Mouse (Mus musculus): ENCODE data around the gene Drc3. TPM values are rescaled to one million over a fixed set of nuclear protein-coding genes. Genes with fewer than 3 reads are reported as not detected.
"Not testable (repeated sequence)": the region's sequence is repeated elsewhere in the genome, so short reads cannot be mapped to it uniquely, and the experiment has no call there.

Drc3 gene
- polyA plus RNA-seq, 1 experiment from 2014 or later = 0.69 TPM

GRCm38 (mm10) chr11:60439621-60440020 is 86.5 kb downstream of the Drc3 start:
- H3K4me2 ChIP-seq (ENCODE audit: low read depth); H3K4me3 ChIP-seq (ENCODE audit: low read depth, low read length); H3K36me3 ChIP-seq (ENCODE audit: control insufficient read depth, insufficient read depth, low read length); DNase-seq (ENCODE audit: low spot score); H3K9me3 ChIP-seq (ENCODE audit: control insufficient read depth, low read length); H3K27me3 ChIP-seq (ENCODE audit: control insufficient read depth, insufficient read depth, low read length); H3K27ac ChIP-seq (ENCODE audit: low read depth, low read length); H3K9ac ChIP-seq (ENCODE audit: low read length); H3K4me1 ChIP-seq (ENCODE audit: control insufficient read depth, insufficient read depth, low read length); ATAC-seq (ENCODE audit: insufficient read depth, low FRiP score, low TSS enrichment): not testable (repeated sequence)
- WGBS = 33% methylated on average over 1 of the region's 1 CpGs

DNA sequence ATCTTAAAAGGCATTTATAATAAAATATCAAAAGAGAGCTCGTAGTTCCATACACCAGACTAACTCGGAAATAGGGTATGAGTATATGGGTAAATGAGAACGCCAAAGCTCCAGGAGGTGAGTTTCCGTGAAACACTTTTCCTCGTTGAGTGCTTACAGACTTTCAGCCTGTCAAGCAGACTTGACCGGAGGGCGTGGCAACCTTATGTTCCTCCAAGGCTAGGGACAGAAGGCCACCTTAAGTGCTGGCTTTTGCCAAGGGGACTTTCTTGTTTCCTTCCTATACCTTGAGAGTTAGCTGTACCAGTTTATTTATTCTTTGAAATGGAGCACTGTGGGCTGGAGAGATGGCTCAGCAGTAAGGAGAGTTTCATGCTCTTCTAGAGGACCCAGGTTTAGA is 87.0 kb downstream of the Drc3 start:
- Histone ChIP-seq H3K9me3 (ENCODE audit: control insufficient read depth, low read length) (no peaks in the 10 kb centered on the region), H3K36me3 (ENCODE audit: control insufficient read depth, insufficient read depth, low read length) (no peaks in the 10 kb centered on the region), H3K27ac (ENCODE audit: low read depth, low read length) (no peak overlapping the region), H3K4me1 (ENCODE audit: control insufficient read depth, insufficient read depth, low read length) (no peaks in the 10 kb centered on the region), H3K4me3 (ENCODE audit: low read depth, low read length) (no peak overlapping the region), H3K4me2 (ENCODE audit: low read depth) (no peak overlapping the region), H3K27me3 (ENCODE audit: control insufficient read depth, insufficient read depth, low read length) (no peaks in the 10 kb centered on the region), H3K9ac (ENCODE audit: low read length) (no peak overlapping the region)
- no peak for ATAC-seq (ENCODE audit: insufficient read depth, low FRiP score, low TSS enrichment)
- DNase-seq (ENCODE audit: low spot score) = no peak
- WGBS = 46% methylated on average over 7 of the region's 7 CpGs

- DNase-seq (ENCODE audit: low spot score) = no peak
- Histone ChIP-seq H3K27me3 (ENCODE audit: control insufficient read depth, insufficient read depth, low read length) (no peaks in the 10 kb centered on the region), H3K27ac (ENCODE audit: low read depth, low read length) (no peak overlapping the region), H3K4me3 (ENCODE audit: low read depth, low read length) (no peak overlapping the region), H3K9ac (ENCODE audit: low read length) (no peak overlapping the region), H3K4me1 (ENCODE audit: control insufficient read depth, insufficient read depth, low read length) (no peaks in the 10 kb centered on the region), H3K4me2 (ENCODE audit: low read depth) (no peak overlapping the region), H3K9me3 (ENCODE audit: control insufficient read depth, low read length) (no peaks in the 10 kb centered on the region), H3K36me3 (ENCODE audit: control insufficient read depth, insufficient read depth, low read length) (no peaks in the 10 kb centered on the region)
- no peak for ATAC-seq (ENCODE audit: insufficient read depth, low FRiP score, low TSS enrichment)
- 93% methylated on average over 6 of the region's 6 CpGs for WGBS
These were observed 89.8 kb downstream of the Drc3 start for GRCm38 (mm10) chr11:60442896-60443295.

Other genes starting within 250 kb of the Drc3 start
- 28.5 and 31.4 TPM in 2 replicates for gene Rai1, start 248.3 kb upstream of the Drc3 start, polyA plus RNA-seq (2014; fragmentation: Nextera tagmentation; extraction: Ambion mirVana)
- gene Srebf1, start 130.7 kb upstream of the Drc3 start, polyA plus RNA-seq (2014; fragmentation: Nextera tagmentation; extraction: Ambion mirVana) = 53.3 and 54.7 TPM in 2 replicates
- gene Tom1l2, start 424 bp upstream of the Drc3 start, polyA plus RNA-seq (2014; fragmentation: Nextera tagmentation; extraction: Ambion mirVana) = 19.1 and 21.2 TPM in 2 replicates
- gene Gid4, start 63.8 kb downstream of the Drc3 start, polyA plus RNA-seq (2014; fragmentation: Nextera tagmentation; extraction: Ambion mirVana) = 27.8 and 29.9 TPM in 2 replicates
- 44.4 and 47.3 TPM in 2 replicates for gene Atpaf2, start 65.1 kb downstream of the Drc3 start, polyA plus RNA-seq (2014; fragmentation: Nextera tagmentation; extraction: Ambion mirVana)
- gene Drg2, start 101.3 kb downstream of the Drc3 start, polyA plus RNA-seq (2014; fragmentation: Nextera tagmentation; extraction: Ambion mirVana) = 126 and 132 TPM in 2 replicates
- gene Myo15, start 116.0 kb downstream of the Drc3 start, polyA plus RNA-seq (2014; fragmentation: Nextera tagmentation; extraction: Ambion mirVana) = 0.09 and 0.27 TPM in 2 replicates
- 29.7 and 31.5 TPM in 2 replicates for gene Alkbh5, start 183.1 kb downstream of the Drc3 start, polyA plus RNA-seq (2014; fragmentation: Nextera tagmentation; extraction: Ambion mirVana)

Data from neural tube, embryonic 11.5 days (tissue).